Mouse (Mus musculus) gastrocnemius, postnatal 4 days (tissue): Measurements from ENCODE around the gene Gstm1. TPM values are rescaled to one million over a fixed set of nuclear protein-coding genes. Genes with fewer than 3 reads are reported as not detected.

Experiments
- DNase-seq, 2 experiments: peaks; one replicate each; pipeline ENCODE4 v3.0.0; 2021 to 2022; ENCODE audit warnings: low spot score in 2 of 2, mixed read lengths in 2 of 2
- total RNA-seq, 2 experiments: library from RNA; stranded (reverse); gene quantifications; 2 replicates each; pipeline ENCODE4 v1.2.3; 2021

Gene Gstm1
- total RNA-seq, 2 experiments from 2014 or later, result 59.6 to 61.2 TPM

- DNase-seq, result no peak
These were observed 48.9 kb downstream of the Gstm1 start, which contains the start of gene Gstm3 for GRCm38 (mm10) chr3:107968724-107969395. TSS of gene Gstm3 (minus strand) at chr3:107969283.

GRCm38 (mm10) chr3:107966631-107967030 lies 51.1 kb downstream of the Gstm1 start:
- no peak for DNase-seq

GRCm38 (mm10) chr3:107965592-107965991 lies 52.2 kb downstream of the Gstm1 start:
- no peak for DNase-seq

GRCm38 (mm10) chr3:107964656-107965308 lies 53.0 kb downstream of the Gstm1 start:
- DNase-seq, result no peak

GRCm38 (mm10) chr3:107964026-107964425 lies 53.7 kb downstream of the Gstm1 start:
- no peak for DNase-seq

Other genes with a start within 250 kb of the Gstm1 start
- gene Eps8l3, start 140.7 kb downstream of the Gstm1 start, total RNA-seq, result not detected
- gene Gstm5, start 122.2 kb downstream of the Gstm1 start, total RNA-seq, result 10 to 100 TPM; 49.2 to 51.0 TPM
- 10 to 100 TPM in 1 of 2 experiments, 1 to 10 TPM in 1; 9.0 to 11.4 TPM for gene Gstm7, start 86.2 kb downstream of the Gstm1 start, total RNA-seq
- gene Gstm6, start 74.2 kb downstream of the Gstm1 start, total RNA-seq, result 1 to 10 TPM; 1.7 to 1.9 TPM
- gene Gstm3, start 48.7 kb downstream of the Gstm1 start, total RNA-seq, result not detected
- gene Gstm2, start 31.5 kb downstream of the Gstm1 start, total RNA-seq, result 10 to 100 TPM; 46.5 to 48.8 TPM
- 1 to 10 TPM; 7.9 to 9.8 TPM for gene Gstm4, start 26.9 kb upstream of the Gstm1 start, total RNA-seq
- 10 to 100 TPM; 20.2 to 22.2 TPM for gene Ampd2, start 68.7 kb upstream of the Gstm1 start, total RNA-seq
- under 1 TPM; 0.31 to 0.49 TPM for gene Gnat2, start 74.8 kb upstream of the Gstm1 start, total RNA-seq
- 10 to 100 TPM; 56.6 to 60.5 TPM for gene Gnai3, start 128.2 kb upstream of the Gstm1 start, total RNA-seq
- gene Gpr61, start 136.9 kb upstream of the Gstm1 start, total RNA-seq, result under 1 TPM; 0.18 to 0.22 TPM
- gene Amigo1, start 168.4 kb upstream of the Gstm1 start, total RNA-seq, result 10 to 100 TPM; 27.9 to 32.2 TPM
- 1 to 10 TPM; 4.5 to 6.1 TPM for gene Cyb561d1, start 183.2 kb upstream of the Gstm1 start, total RNA-seq
- 10 to 100 TPM; 16.4 to 27.7 TPM for gene Atxn7l2, start 193.0 kb upstream of the Gstm1 start, total RNA-seq
- 100 to 1,000 TPM; 441 to 517 TPM for gene Sypl2, start 208.7 kb upstream of the Gstm1 start, total RNA-seq
- gene Psma5, start 239.0 kb upstream of the Gstm1 start, total RNA-seq, result 100 to 1,000 TPM; 126 to 128 TPM